9 mouse cellular contexts compared by ENCODE assay signal in genomic region chr6:73254307-73255228, GRCm38 (mm10). TPM values are rescaled to one million over a fixed set of nuclear protein-coding genes. Genes with fewer than 3 reads are reported as not detected.
A peak's percentile ranks its signal among the peaks of the same experiment; 100 is the strongest.
DNase-seq lines count a peak whose midpoint lies in the region; ATAC-seq and TF ChIP-seq lines count a peak whose summit lies in the region.
"Had no signal": no experiment of that assay in that cellular context is flagged by ENCODE, and none has a peak within 500 bp of the region (broad histone marks: within the 10 kb centered on the region; RNA-seq: fewer than 3 reads in every experiment).

No protein-coding gene starts in this region.

- no peak for DNase-seq in layer of hippocampus, adult 2 months (ENCODE audit: low spot score in 2 of 2)
- DNase-seq in layer of hippocampus, adult 18-20 months (ENCODE audit: low spot score in 2 of 2), result no peak
- DNase-seq in Muller cell, postnatal 12 days (ENCODE audit: inconsistent ontology term), result peak; percentile 9
- no peak for DNase-seq in ovary, adult 18-20 months (ENCODE audit: low spot score)
- DNase-seq in left cerebral cortex, adult 11 months (ENCODE audit: low spot score), result no peak
- DNase-seq: retina, postnatal 1 day had no signal

- no peak overlapping the region for H3K4me3 ChIP-seq in layer of hippocampus, adult 2 months
- H3K4me3 ChIP-seq in cortical plate, adult 2 months (ENCODE audit: insufficient read depth, low read length), result no peak overlapping the region
- H3K4me3 ChIP-seq: limb, embryonic 12.5 days had no signal

- no peak for TF ChIP-seq POLR2A in cortical plate, adult 2 months (IDR thresholded peaks at IDR 0.05; ENCODE audit: extremely low read depth, insufficient read depth, low read length)

- H3K27ac ChIP-seq in layer of hippocampus, adult 2 months, result peak overlapping the region; percentile 56; the same call in 1 of the 2 replicates
- 0 out of 2 replicates have a peak overlapping the region, but pooled peaks have one; percentile 13 for H3K27ac ChIP-seq in cortical plate, adult 2 months (ENCODE audit: insufficient read depth, low read length)
- H3K27ac ChIP-seq: limb, embryonic 12.5 days had no signal

- TF ChIP-seq CTCF in layer of hippocampus, adult 2 months (conservative IDR thresholded peaks at IDR 0.05), result no peak
- no peak for TF ChIP-seq CTCF in cortical plate, adult 2 months (IDR thresholded peaks at IDR 0.05; ENCODE audit: extremely low read depth, insufficient read depth, low read length)

- ATAC-seq in megakaryocyte, adult 5-6 weeks (ENCODE audit: poor library complexity, severe bottlenecking), result peak; percentile 81

- peaks cover 10% of the 10 kb centered on the region for H3K4me1 ChIP-seq in cortical plate, adult 2 months (ENCODE audit: control insufficient read depth, insufficient read depth, low read length)

RNA-seq across cellular contexts. Expression of gene Suclg1, which starts 6.4 kb away (rescaled TPM):
- total RNA-seq in layer of hippocampus, adult 2 months (2021), result 100 to 1,000 TPM; 137 to 145 TPM
- 100 to 1,000 TPM; 136 to 147 TPM for total RNA-seq in layer of hippocampus, adult 18-20 months (2021)
- polyA plus RNA-seq in cortical plate, adult 2 months (2012; rRNA removed), result 130 and 133 TPM in 2 replicates
- total RNA-seq in megakaryocyte, adult 5-6 weeks (2015), result 55.7 and 78.0 TPM in 2 replicates
- total RNA-seq in megakaryocyte, adult 5-6 weeks (2017), result 43.4 and 45.9 TPM in 2 replicates

RNA-seq across cellular contexts. Expression of gene Dnah6, which starts 33.1 kb away (rescaled TPM):
- total RNA-seq in layer of hippocampus, adult 2 months (2021), result under 1 TPM; 0.66 to 0.97 TPM
- total RNA-seq in layer of hippocampus, adult 18-20 months (2021), result 1 to 10 TPM in 1 of 2 experiments, under 1 TPM in 1; 0.76 to 1.1 TPM
- polyA plus RNA-seq in cortical plate, adult 2 months (2012; rRNA removed), result 0.21 and 0.35 TPM in 2 replicates
- 0.11 and 0.48 TPM in 2 replicates for total RNA-seq in megakaryocyte, adult 5-6 weeks (2015)
- total RNA-seq in megakaryocyte, adult 5-6 weeks (2017), result 0.41 and 0.44 TPM in 2 replicates
- polyA plus RNA-seq: limb, embryonic 12.5 days had no signal
